Mouse (Mus musculus): ENCODE results near the gene Pnrc1. TPM values are rescaled to one million over a fixed set of nuclear protein-coding genes. Genes with fewer than 3 reads are reported as not detected.

Gene Pnrc1
- total and polyA plus RNA-seq, 3 experiments = 27.8 to 35.3 (median 32.2) TPM

DNA sequence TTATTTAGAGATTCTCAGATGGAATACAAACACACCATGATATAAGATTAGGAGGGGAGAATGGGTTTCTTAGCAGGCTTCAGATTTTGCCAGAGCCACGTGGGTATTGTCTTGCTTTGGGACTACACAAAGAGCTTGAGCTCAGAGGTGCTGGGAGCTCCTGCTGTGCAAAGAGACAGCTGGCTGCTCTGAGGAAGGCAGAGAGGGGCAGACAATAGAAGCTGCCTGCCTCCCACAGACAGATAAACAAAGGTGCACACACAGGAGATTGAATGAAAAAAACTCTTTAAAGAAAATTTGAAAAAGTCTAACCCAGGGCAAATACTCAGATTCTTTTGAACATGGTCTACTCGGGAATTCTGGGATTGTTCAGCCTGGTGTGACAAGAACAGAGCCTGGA is 91.8 kb downstream of the Pnrc1 start:
- in situ Hi-C loops (cut with MboI; ENCODE audit: low pct_ligation_motif_present, low pct_unique_long_range_greater_than_20kb, low sequenced_read_pairs) (no loop called here), dilution Hi-C loops (cut with MboI; ENCODE audit: extremely low pct_ligation_motif_present, extremely low pct_unique_long_range_greater_than_20kb, low sequenced_read_pairs) (no loop called here)
- Histone ChIP-seq H3K79me2 (replicated peaks; ENCODE audit: control insufficient read depth, extremely low read depth, insufficient read depth, poor library complexity, severe bottlenecking) (no peaks in the 10 kb centered on the region), H3K27ac (ENCODE audit: insufficient read depth, low read depth) (no peak overlapping the region), H3K4me3 (replicated peaks in 1 of 3; ENCODE audit: low read depth in 2 of 3, low read length in 2 of 3, poor library complexity in 1 of 3) (no peak overlapping the region), H3K4me1 (ENCODE audit: control insufficient read depth in 1 of 2, insufficient read depth in 2 of 2) (no peaks in the 10 kb centered on the region), H3K27me3 (replicated peaks) (no peaks in the 10 kb centered on the region), H3K9me3 (replicated peaks; ENCODE audit: low read length) (peaks cover 5% of the 10 kb centered on the region), H3K36me3 (replicated peaks in 1 of 2; ENCODE audit: control insufficient read depth in 1 of 2, insufficient read depth in 1 of 2, low read length in 1 of 2) (no peaks in the 10 kb centered on the region), H3K9ac (ENCODE audit: insufficient read depth, low read depth) (no peak overlapping the region), H3K4me2 (ENCODE audit: insufficient read depth, low read depth, poor library complexity, severe bottlenecking) (no peak overlapping the region)
- no peak for DNase-seq (ENCODE audit: extremely low read depth)
- no peak for TF ChIP-seq POLR2A (IDR thresholded peaks at IDR 0.05; ENCODE audit: low read depth, low read length)
- no peak for TF ChIP-seq SMC3 (IDR thresholded peaks at IDR 0.05; ENCODE audit: low read depth, low read length)
- no peak for TF ChIP-seq BHLHE40 (IDR thresholded peaks at IDR 0.05; ENCODE audit: low read depth, low read length)
- TF ChIP-seq MAZ (IDR thresholded peaks at IDR 0.05; ENCODE audit: low read depth, low read length) = no peak
- TF ChIP-seq KAT2A (IDR thresholded peaks at IDR 0.05; ENCODE audit: insufficient replicate concordance, low read length) = no peak
- TF ChIP-seq RCOR1 (conservative IDR thresholded peaks at IDR 0.05; ENCODE audit: low read depth, low read length) = no peak

Other genes with a start within 250 kb of the Pnrc1 start
- 0.17 and 0.42 TPM in 2 replicates for gene Gabrr2, start 227.2 kb downstream of the Pnrc1 start, total RNA-seq (2012; rRNA removed)
- not detected in 2 replicates for gene Gabrr2, start 227.2 kb downstream of the Pnrc1 start, total RNA-seq (2014; rRNA removed)
- gene Gabrr2, start 227.2 kb downstream of the Pnrc1 start, polyA plus RNA-seq (2012; ENCODE audit: insufficient read length, low read depth) = 0.31 and 0.59 TPM in 2 replicates
- gene Gabrr1, start 157.6 kb downstream of the Pnrc1 start, total RNA-seq (2012; rRNA removed) = 43.3 and 52.3 TPM in 2 replicates
- gene Gabrr1, start 157.6 kb downstream of the Pnrc1 start, total RNA-seq (2014; rRNA removed) = 76.9 and 82.0 TPM in 2 replicates
- 112 and 114 TPM in 2 replicates for gene Gabrr1, start 157.6 kb downstream of the Pnrc1 start, polyA plus RNA-seq (2012; ENCODE audit: insufficient read length, low read depth)
- 0.55 and 0.59 TPM in 2 replicates for gene Pm20d2, start 100.4 kb downstream of the Pnrc1 start, total RNA-seq (2012; rRNA removed)
- 0.22 and 0.32 TPM in 2 replicates for gene Pm20d2, start 100.4 kb downstream of the Pnrc1 start, total RNA-seq (2014; rRNA removed)
- 0.16 TPM in 1 of 2 replicates, not detected in the other for gene Pm20d2, start 100.4 kb downstream of the Pnrc1 start, polyA plus RNA-seq (2012; ENCODE audit: insufficient read length, low read depth)
- gene Srsf12, start 81.2 kb downstream of the Pnrc1 start, total RNA-seq (2012; rRNA removed) = not detected in 2 replicates
- not detected in 2 replicates for gene Srsf12, start 81.2 kb downstream of the Pnrc1 start, total RNA-seq (2014; rRNA removed)
- gene Srsf12, start 81.2 kb downstream of the Pnrc1 start, polyA plus RNA-seq (2012; ENCODE audit: insufficient read length, low read depth) = not detected in 2 replicates
- 12.5 and 14.4 TPM in 2 replicates for gene Rngtt, start 20.1 kb upstream of the Pnrc1 start, total RNA-seq (2012; rRNA removed)
- 16.9 and 22.1 TPM in 2 replicates for gene Rngtt, start 20.1 kb upstream of the Pnrc1 start, total RNA-seq (2014; rRNA removed)
- gene Rngtt, start 20.1 kb upstream of the Pnrc1 start, polyA plus RNA-seq (2012; ENCODE audit: insufficient read length, low read depth) = 20.1 and 20.5 TPM in 2 replicates